Mouse (Mus musculus) left cerebral cortex, postnatal 25 days (tissue): Measurements from ENCODE around the gene Rufy4. TPM values are rescaled to one million over a fixed set of nuclear protein-coding genes. Genes with fewer than 3 reads are reported as not detected.
A peak's percentile ranks its signal among the peaks of the same experiment; 100 is the strongest.

Source experiments
- DNase-seq, 2 experiments: peaks; one replicate each; pipeline ENCODE4 v3.0.0; 2022; ENCODE audit warnings: low spot score in 2 of 2, mixed read lengths in 1 of 2
- intact Hi-C: fragments of 180-260 bp; cut with DNase I; formaldehyde crosslinking; loops from one replicate; pipeline ENCODE4 v1.15.1; 2025
- total RNA-seq, 2 experiments: library from RNA; stranded (reverse); gene quantifications; 2 replicates each; pipeline ENCODE4 v1.2.3; 2021

Rufy4 gene
- total RNA-seq, 2 experiments from 2014 or later = not detected

DNA sequence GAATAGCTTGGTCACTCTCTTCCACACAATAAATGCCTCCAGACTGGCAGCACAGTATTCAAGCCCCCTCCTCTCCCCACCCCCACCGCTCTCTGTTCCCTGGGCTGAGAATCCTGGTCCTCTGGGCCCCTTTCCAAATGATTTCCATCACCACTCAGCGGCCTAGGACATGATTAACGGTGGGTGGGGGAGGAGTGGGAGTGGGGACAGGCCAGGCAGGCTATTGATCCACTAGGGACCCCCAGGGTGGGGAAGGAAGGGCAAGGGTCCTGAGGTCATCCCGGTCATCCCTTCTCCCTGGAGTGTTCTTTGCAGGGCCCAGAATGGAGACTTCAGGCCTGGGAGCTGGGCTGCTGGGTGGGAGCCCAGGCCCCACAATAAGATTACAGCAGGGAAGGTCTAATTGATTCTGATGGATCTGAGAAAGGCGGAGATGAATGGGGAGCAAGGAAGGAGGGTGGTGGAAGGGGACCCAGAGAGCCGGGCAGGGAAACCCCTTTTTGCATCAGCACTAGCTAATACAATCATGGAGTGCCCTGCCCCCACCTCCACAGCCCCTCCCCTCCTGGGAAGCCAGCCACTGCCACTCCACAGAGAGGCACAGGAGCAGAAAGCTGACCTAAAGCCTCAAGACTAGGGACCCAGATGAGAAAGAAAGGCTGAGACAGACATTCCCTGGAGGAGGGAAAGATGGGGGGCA lies 21.5 kb upstream of the Rufy4 start:
- intact Hi-C loops = no loop called here
- DNase-seq = no peak

DNA sequence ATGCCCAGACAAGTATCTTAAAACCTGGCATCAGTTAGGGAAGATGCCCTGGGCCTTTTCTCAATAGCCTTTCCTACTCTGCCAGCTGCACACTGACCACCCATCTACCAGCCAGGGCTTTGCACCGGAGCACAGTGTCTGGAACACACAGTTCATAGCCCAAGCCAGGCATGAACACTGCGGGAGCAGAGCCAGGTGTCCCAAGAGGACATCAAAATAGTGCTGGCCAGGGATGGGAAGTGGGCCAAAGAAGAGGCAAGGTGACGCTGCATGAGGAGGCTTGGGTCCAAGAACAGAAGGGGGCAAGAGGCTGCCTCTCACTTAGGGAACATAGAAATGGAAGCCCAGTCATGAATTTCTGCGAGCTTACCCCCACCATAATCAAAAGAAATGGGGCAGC lies 19.7 kb upstream of the Rufy4 start:
- no peak for DNase-seq
- intact Hi-C loops = no loop called here

- no peak for DNase-seq
- intact Hi-C loops = no loop called here
Observed at GRCm38 (mm10) chr1:74106214-74106613, 19.1 kb upstream of the Rufy4 start.

- intact Hi-C loops = no loop called here
- DNase-seq = no peak
Observed at GRCm38 (mm10) chr1:74107931-74108618, 17.3 kb upstream of the Rufy4 start.

DNA sequence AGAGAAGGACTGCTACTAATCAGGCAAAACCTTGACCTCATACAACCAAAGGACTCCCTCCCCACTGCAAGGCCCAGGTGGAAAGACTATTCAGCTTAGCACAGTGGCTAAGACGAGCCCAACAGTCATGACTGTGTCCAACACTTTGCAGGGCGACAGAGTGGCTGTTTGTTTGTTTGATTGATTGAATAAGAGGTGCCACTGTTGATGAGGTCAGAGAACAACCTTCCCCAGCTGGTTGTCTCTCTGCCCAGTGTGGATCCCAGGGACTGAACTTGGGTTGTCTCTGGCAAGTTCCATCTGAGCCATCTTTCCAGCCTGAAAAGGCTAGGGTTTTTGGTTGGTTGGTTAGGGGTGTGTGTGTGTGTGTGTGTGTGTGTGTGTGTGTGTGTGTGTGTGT lies 15.7 kb upstream of the Rufy4 start:
- DNase-seq = no peak
- intact Hi-C loops = no loop called here

DNA sequence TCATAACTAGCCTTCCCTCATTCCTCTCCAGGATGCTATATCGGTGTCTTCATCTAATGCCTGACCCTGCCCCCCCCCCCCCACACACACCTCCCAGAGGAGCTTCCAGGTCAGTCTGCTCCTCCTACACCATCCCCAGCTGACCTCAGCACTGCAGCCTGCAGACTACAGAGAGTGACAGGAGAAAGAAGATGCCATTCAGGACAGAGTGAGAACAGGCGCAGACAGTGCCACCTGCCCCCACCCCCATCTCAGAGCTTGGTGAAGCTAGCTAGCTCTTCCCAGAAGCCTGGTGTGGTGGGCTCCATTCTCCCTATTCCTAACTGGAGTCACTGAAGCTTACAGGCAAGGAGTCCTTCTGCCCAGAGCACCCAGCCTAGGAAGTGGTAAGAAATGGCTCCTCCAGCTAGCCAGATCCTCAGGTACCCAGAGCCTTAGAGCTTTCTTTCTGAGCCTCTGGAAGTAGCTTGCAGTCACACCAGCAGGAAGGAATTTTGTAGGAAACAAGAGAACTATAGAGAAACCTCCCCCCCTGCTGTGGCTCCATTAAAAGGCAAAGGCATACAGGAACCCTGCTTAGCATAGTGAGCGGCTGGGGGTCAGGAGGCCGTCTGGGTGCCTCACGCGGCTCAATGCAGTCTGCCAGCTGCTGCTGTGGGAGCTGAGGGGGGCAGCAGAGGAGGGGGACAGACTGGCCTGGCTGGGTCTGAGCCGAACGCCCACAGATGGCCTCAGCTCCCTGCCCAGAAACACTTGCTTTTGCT lies 14.2 kb upstream of the Rufy4 start:
- intact Hi-C loops = no loop called here
- no peak for DNase-seq

- no peak for DNase-seq
- intact Hi-C loops = no loop called here
Observed at GRCm38 (mm10) chr1:74111696-74112030, 13.7 kb upstream of the Rufy4 start.

GRCm38 (mm10) chr1:74113071-74113470 lies 12.3 kb upstream of the Rufy4 start:
- intact Hi-C loops = no loop called here
- no peak for DNase-seq

DNA sequence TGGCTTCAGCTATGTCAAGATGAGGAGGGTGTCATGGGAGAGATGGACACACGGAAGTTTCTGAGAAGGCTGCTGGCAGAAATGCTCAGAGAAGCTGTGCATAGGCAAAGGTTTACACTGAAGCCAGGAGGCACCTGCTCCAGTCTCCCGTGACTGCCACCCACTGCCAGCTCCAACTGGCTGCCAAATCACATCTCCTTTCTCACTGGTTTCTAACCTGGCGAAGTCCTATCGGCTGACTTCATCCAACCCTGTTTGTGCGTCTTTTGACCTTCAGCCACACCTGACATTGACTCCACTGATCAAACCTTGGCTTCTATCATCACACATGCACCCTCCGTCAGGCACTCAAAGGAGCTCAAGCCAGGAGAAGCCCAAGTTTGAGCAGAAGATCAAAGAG lies 7.5 kb upstream of the Rufy4 start:
- DNase-seq = no peak
- intact Hi-C loops = no loop called here

DNA sequence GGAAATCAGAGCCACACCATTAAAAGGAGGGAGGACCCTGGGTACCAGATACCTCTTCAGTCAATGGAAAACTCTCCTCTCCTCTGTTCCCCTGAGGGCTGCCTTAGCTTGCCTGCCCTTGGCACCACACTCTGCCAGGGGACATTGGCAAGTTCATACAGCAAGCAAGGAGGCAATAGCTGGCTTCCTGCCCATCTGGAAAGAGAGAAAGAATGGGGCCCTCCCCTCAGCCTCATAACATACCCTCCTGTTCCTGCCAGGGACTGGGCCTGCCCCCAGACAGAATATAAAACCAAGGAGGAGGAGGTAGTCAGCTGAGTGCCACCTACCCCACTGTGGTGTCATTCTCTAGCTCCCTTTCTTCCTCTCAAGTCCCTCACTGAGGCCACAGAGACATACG lies 6.2 kb upstream of the Rufy4 start:
- DNase-seq = no peak
- intact Hi-C loops = no loop called here

DNA sequence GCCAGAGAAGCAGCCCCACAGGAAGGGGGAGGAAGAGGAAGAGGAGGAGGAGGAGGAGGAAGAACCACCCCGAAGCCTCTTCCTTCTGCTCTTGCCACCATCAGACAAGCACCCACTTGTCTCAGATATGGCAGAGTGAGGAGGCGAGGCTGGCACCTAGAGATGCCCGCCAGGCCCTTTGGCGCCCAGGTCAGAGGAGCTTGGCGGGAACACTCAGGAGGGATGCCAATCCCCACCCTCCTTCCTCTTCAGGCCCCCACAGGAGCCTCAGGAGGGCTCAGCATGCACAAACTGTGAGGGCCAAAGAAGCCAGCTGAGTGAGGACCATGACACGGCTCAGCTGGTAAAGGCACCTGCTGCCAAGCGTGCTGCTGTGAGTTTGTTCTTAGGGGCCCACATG lies 4.2 kb upstream of the Rufy4 start:
- intact Hi-C loops = no loop called here
- no peak for DNase-seq

DNA sequence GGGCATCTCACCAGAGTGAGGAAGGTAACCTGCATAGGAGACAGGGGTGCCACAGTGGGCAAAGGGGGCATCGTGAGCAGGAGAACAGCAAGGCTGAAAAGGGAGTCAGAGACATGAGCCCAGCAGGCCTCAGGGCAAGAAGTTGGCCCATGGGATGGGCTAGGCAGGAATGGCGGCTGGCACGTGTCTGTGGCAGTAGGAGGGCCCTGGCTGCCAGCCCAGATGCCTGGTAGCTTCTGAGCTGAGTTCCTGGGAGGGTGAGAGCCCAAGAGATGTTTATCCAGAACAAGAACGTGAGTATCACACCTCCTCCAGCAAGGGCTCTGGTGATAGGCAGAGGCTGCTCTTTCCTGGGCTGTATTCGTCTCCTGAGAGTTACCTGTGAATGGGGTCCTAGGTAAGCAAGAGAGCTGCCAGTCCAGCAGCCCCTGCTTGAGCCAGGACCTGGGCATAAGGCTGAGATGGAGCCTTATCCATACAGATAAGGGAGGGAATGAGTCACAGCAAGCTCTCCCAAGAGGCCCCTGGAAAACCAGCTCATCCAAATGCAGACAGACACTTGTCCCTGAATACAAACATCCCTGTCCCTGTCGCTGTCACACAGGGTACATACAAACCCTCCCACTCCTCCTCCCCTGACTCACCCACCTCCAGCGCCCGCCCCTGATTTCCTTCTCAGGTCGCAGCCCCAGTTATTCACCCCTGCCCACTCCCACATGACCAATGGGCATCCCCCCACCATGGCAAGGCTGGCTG lies 3.3 kb upstream of the Rufy4 start:
- intact Hi-C loops = loop anchor here (2.0 kb wide), 1 partner anchor 125 kb away; no protein-coding TSS in a partner anchor

DNA sequence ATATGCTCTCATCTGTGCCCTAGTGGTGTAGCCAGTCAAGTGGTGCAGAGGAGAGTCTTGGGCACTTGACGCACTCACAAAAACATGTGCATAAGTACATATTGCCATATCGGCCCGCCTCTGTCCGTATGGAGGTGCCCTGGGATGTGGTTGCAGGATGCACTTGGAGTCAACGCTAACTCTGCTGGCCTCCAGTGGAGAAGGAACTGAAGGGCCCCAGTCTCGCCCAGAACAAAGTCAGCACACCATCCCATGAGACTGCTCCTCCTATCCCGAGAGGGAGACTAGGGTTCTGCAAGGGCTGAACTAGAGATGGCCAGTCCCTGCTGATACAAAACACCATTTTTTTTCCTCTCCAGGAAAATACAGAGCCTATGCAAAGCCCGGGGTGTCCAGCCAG lies 2.1 kb upstream of the Rufy4 start:
- intact Hi-C loops = loop anchor here (2.0 kb wide), 1 partner anchor 126 kb away; no protein-coding TSS in a partner anchor
- DNase-seq = no peak

More for the DNA sequence above, 3.3 kb upstream of the Rufy4 start:
- DNase-seq = peak; percentile 64 to 81

- intact Hi-C loops = loop anchor here (2.0 kb wide), 1 partner anchor 222 kb away; no protein-coding TSS in a partner anchor
- DNase-seq = no peak
Observed at GRCm38 (mm10) chr1:74124021-74124981, 1.0 kb upstream of the Rufy4 start, which contains the start of gene Tns1. Gene Tns1 (minus strand): TSS chr1:74124449.

- no peak for DNase-seq
- intact Hi-C loops = no loop called here
Observed at GRCm38 (mm10) chr1:74130883-74131659, 5.7 kb downstream of the Rufy4 start.

DNA sequence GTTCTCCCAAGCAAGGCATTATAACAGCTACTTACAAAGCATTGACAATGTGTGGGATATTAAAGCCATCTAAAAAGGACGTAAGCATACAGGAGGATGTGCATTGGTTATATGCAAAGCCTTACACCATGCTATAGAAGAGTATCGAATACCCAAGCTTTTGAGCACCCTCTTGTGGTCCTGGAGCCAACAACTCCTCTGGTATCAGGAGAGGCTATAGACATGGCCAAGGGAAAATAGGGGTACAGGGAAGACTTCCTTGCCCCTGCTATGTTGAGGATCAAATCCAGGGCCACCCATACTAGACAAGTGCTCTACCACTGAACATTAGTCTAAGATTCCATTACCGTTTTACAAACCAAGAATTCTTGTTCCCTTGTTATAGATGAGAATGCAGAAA lies 6.7 kb downstream of the Rufy4 start:
- intact Hi-C loops = no loop called here
- no peak for DNase-seq

GRCm38 (mm10) chr1:74133954-74134353 lies 8.6 kb downstream of the Rufy4 start:
- DNase-seq = no peak
- intact Hi-C loops = no loop called here

DNA sequence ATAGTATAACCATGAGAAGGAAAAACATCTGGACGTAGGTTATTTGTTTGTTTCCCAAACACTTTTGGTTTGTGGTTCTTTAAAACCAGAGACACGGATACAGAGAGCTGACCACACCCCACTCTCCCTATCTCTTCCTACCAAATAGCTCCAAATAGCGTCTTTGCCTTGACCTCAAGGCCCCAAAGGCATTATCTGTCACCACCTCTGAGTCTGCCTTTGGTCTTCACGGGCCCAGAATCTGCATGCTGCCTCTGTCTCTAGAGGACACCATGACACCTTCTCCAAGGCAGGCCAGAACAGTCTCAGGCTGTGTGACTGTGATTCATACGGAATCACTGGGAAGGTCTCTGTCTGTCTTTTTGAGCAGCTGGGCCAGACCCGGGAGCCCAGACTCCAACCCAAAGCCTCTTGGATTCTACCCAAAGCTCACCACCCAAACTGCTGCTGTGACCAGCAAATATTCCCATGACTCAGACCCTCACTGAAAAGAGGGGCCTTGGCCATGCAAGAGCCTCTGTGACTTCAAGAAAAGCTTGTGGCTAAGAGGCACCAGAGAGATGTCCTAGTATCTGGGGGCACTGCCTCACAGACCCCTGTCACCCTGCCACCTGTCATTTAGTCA lies 10.1 kb downstream of the Rufy4 start:
- no peak for DNase-seq
- intact Hi-C loops = no loop called here
